Mouse (Mus musculus) erythroblast, embryonic 14.5 days (primary cell): ENCODE data around the gene Cmtr2. TPM values are rescaled to one million over a fixed set of nuclear protein-coding genes. Genes with fewer than 3 reads are reported as not detected.

ENCODE experiments used
- H3K27me3 ChIP-seq: 2 replicates; pipeline ENCODE4 v1.6.1; 2012; ENCODE audit warnings: inconsistent platforms; ENCODE audit not compliant: control insufficient read depth
- H3K36me3 ChIP-seq: 2 replicates; pipeline ENCODE4 v1.6.1; 2012; ENCODE audit warnings: mild to moderate bottlenecking, inconsistent platforms; ENCODE audit not compliant: control insufficient read depth
- H3K4me1 ChIP-seq: 2 replicates; pipeline ENCODE4 v1.6.1; 2012; ENCODE audit warnings: inconsistent platforms; ENCODE audit not compliant: control insufficient read depth
- H3K4me3 ChIP-seq: replicated peaks from 2 replicates; pipeline ENCODE3; 2012; ENCODE audit warnings: moderate library complexity, mild to moderate bottlenecking, inconsistent platforms
- H3K9me3 ChIP-seq: 2 replicates; pipeline ENCODE4 v1.6.1; 2012; ENCODE audit warnings: low read length, inconsistent platforms, mixed read lengths; ENCODE audit not compliant: control insufficient read depth
- GATA1 ChIP-seq: IDR thresholded peaks from 2 replicates; pipeline ENCODE4 v1.6.1; 2012; ENCODE audit warnings: low read length, inconsistent platforms, mixed read lengths
- TAL1 ChIP-seq: IDR thresholded peaks from 3 replicates; pipeline ENCODE4 v1.6.1; 2012; ENCODE audit warnings: low read length, inconsistent platforms, mixed read lengths
- polyA plus RNA-seq: library from polyadenylated mRNA; stranded (reverse); fragments of >175 nt; gene quantifications from 2 replicates; pipeline ENCODE4 v1.2.3, GENCODE M21; 2012

Gene Cmtr2
- polyA plus RNA-seq, 1 experiment, result 0.03 TPM

DNA sequence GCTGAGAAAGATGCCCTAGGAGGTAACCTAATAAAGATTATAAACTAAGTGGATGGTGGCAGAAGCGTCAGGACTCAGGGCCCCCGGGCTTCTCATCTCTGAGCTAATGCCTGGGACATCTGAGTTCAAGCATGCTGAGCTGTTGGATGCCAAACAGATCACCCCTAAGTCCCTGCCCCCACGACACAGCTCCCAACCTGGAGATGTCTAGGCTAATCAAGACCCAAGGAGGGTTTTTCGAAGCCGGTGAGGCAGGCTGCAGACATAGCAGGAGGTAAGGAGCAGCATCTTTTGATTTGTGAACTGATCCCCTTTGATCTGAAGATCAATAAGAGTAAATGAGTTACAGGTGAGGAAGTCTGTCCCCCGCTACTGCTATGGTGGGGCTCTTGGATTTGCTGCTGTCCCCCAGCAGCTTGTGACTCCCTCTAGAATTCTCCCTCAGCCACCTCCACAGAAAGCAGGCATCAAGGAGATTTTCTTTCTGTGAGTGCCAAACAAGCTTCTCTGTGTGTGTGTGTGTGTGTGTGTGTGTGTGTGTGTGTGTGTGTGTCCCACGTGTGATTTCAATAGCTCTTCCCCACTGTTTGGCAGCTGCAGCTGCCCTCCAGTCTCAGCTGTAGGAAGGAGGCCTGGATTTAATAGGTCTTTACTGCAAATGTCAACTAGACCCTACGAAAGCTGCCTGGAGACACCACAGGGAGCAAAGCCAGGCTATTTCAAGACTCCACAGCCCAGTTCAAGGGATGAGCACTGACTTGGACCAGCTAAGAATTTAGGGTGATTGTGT, 26.3 kb upstream of the Cmtr2 start:
- no peak for TF ChIP-seq GATA1
- TF ChIP-seq TAL1, result no peak
- H3K4me3 ChIP-seq, result no peak overlapping the region

DNA sequence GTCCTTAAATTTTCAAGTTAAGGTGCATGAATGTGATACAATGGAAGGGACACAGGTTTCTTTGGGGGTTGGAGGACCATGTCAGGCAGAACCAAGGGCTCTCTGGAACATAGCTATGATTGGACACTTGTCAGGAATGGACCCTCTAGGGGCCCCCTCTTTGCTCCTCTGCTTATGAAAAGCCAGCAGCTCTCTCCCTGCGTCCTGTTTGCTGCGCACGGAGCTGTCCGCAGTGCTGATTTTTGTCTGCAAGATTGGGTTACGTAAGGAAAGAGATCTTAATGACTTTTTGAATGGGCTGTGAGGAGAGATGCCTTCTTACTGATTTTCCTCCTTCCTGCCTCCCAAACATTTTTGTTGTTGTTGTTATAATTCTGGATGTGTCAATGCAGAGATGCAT, 18.8 kb upstream of the Cmtr2 start:
- no peak overlapping the region for H3K4me3 ChIP-seq
- H3K4me1 ChIP-seq, result no peaks in the 10 kb centered on the region
- H3K27me3 ChIP-seq, result no peaks in the 10 kb centered on the region
- H3K36me3 ChIP-seq, result no peaks in the 10 kb centered on the region
- TF ChIP-seq GATA1, result no peak
- TF ChIP-seq TAL1, result no peak
- no peaks in the 10 kb centered on the region for H3K9me3 ChIP-seq

More for the DNA sequence above, 26.3 kb upstream of the Cmtr2 start:
- Histone ChIP-seq H3K27me3 (no peaks in the 10 kb centered on the region), H3K9me3 (no peaks in the 10 kb centered on the region), H3K4me1 (no peaks in the 10 kb centered on the region), H3K36me3 (no peaks in the 10 kb centered on the region)

DNA sequence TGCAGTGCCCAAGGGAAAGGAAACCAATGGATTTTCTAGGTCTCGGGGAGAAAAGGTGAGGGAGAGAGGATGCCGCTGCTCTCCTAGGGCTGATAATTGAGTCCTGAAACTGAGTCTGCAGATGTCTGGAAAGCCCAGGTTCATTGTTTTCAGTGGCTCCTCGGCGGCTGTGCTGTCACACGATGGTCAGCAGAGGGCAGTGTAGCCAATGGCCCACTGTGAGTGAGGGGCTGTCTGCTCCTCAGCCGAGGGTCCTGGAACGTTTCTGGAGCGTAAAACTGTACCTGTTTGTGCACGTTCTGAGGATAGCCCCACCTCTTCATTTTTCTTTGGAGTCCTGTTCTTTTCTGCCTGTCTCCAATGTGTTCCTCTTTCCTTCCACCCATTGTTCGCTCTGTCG, 13.7 kb upstream of the Cmtr2 start:
- Histone ChIP-seq H3K9me3 (no peaks in the 10 kb centered on the region), H3K27me3 (no peaks in the 10 kb centered on the region), H3K4me3 (no peak overlapping the region), H3K36me3 (no peaks in the 10 kb centered on the region), H3K4me1 (no peaks in the 10 kb centered on the region)
- no peak for TF ChIP-seq TAL1
- TF ChIP-seq GATA1, result no peak

DNA sequence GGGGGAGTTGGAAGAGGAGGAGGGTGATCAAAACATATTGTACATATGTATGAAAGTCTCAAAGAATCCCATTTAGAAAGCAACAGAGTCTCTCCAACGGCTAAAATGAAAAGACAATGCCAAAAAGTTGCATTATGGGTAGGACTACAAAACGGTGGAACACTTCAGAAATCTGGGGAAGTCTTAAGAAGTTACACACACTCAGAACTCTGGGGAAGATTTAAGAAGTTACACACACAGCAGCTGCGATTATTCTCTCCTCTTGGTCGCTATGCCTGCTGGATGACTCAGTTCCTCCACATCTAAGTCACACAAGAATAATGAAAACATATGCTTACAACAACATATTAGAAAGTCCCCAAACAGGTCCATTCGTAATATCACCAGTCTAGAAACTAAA, 788 bp downstream of the Cmtr2 start:
- H3K4me1 ChIP-seq, result peaks cover 18% of the 10 kb centered on the region
- H3K27me3 ChIP-seq, result peaks cover 4% of the 10 kb centered on the region
- peaks cover 6% of the 10 kb centered on the region for H3K9me3 ChIP-seq
- no peak overlapping the region for H3K4me3 ChIP-seq
- TF ChIP-seq TAL1, result no peak
- TF ChIP-seq GATA1, result no peak
- H3K36me3 ChIP-seq, result peaks cover 6% of the 10 kb centered on the region

DNA sequence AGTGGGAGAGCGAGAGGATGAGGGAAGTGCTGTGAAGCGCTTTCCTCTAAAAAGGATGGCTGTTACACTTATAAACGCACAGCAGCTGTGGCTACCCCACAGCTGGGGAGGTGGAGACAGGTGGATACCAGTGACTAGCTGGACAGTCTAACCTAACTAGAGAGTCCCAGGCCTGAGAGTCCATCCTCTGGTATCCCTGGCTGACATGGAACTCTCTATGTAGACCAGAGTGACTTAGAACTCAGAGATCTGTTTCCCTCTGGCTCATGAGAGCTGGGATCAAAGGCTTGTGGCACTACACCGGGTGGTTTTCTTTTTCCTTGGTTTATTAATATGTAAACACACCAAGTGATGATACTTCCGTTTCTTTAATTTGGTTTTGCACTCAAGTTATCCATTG, 1.7 kb downstream of the Cmtr2 start:
- TF ChIP-seq TAL1 (no peak), GATA1 (no peak)
- peaks cover 4% of the 10 kb centered on the region for H3K27me3 ChIP-seq
- peaks cover 14% of the 10 kb centered on the region for H3K9me3 ChIP-seq
- peaks cover 18% of the 10 kb centered on the region for H3K4me1 ChIP-seq
- peaks cover 16% of the 10 kb centered on the region for H3K36me3 ChIP-seq
- H3K4me3 ChIP-seq, result peak overlapping the region; percentile 76

DNA sequence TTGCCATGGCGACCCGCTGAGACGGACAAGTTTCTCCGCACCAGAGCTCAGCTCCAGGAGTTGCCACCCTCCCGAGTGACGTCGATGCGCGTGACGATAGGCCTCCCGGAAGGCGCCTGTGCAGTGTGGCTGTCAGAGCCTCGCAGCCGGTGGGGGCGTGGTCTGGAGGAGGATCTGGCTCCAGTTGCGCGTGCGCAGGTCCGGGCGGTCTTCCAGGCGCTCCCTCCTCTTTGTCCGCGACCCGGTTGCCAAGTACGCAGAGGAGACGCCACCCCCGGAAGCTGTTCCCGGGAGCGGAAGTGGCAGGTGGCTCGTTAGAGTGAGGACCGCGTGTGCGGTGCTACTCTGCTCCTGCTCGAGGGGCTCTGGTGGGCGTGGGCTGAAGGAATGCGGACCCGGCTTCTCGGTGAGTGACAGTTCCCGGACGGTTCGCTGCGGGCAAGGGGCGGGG, 2.2 kb downstream of the Cmtr2 start:
- Histone ChIP-seq H3K36me3 (peaks cover 21% of the 10 kb centered on the region), H3K4me3 (peak overlapping the region; percentile 76)
- TF ChIP-seq TAL1 (no peak), GATA1 (no peak)

DNA sequence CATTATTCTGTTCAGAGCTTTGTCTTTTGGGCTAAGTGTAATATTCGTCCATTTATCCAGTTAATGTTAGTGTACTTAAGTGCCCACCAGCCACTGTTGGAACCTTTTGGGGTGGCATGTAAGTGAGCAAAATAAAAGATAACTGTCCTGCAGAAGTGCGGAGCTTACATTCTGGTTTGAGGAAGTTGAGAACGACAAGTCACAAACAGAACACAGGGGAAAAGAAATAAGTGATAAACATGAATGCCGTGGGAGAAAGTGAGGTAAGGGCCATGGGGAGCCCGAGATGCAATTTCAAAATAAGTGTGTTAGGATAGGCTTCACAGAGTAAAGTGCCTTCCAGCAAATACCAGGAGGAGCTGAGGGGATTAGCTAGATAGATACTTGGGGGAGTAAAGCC, 3.0 kb downstream of the Cmtr2 start:
- TF ChIP-seq TAL1 (no peak), GATA1 (no peak)
- H3K27me3 ChIP-seq, result peaks cover 4% of the 10 kb centered on the region
- H3K4me1 ChIP-seq, result peaks cover 18% of the 10 kb centered on the region
- H3K4me3 ChIP-seq, result peak overlapping the region; percentile 76
- H3K36me3 ChIP-seq, result peaks cover 29% of the 10 kb centered on the region
- peaks cover 22% of the 10 kb centered on the region for H3K9me3 ChIP-seq

More for the DNA sequence above, 2.2 kb downstream of the Cmtr2 start:
- Histone ChIP-seq H3K27me3 (peaks cover 4% of the 10 kb centered on the region), H3K4me1 (peaks cover 18% of the 10 kb centered on the region), H3K9me3 (peaks cover 18% of the 10 kb centered on the region)

DNA sequence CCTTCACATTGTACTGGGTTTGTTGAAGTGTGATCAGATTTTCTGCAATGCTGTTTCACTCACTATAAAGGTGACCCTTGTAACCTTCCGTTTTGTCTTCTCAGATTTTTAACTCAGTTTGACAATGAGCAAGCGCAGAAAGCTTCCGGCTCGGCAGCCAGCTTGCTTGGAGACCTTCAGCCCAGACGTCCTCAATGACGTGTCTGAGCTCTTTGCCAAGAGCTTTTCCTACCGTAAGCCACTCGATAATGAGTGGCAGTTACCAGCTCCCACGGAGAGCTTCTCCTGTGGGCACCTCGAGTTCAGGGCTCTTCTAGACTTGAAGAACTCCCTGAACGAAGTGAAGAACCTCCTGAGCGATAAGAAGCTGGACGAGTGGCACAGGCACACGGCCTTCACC, 5.5 kb downstream of the Cmtr2 start:
- TF ChIP-seq TAL1, result no peak
- peaks cover 30% of the 10 kb centered on the region for H3K36me3 ChIP-seq
- H3K4me3 ChIP-seq, result no peak overlapping the region
- H3K4me1 ChIP-seq, result peaks cover 18% of the 10 kb centered on the region
- H3K9me3 ChIP-seq, result peaks cover 22% of the 10 kb centered on the region
- no peaks in the 10 kb centered on the region for H3K27me3 ChIP-seq

DNA sequence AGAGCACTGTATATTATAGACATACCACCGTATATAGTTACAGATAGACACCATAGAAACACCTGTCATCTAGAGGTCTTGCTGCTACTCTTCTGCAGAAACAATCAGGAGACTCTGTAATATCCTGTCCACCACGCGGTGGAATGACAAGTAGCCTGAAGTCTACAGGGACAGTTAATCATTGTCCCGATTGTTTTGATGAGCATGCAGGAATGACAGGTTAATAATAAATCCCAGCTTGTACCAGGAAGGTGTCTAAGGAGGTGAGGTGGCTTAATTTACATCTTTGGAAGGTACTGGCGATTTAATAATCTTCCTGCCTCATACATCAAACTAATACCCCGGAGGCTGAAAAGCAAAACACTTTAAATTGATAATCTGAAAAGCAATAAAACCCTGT, 15.3 kb downstream of the Cmtr2 start:
- Histone ChIP-seq H3K4me1 (no peaks in the 10 kb centered on the region), H3K27me3 (no peaks in the 10 kb centered on the region), H3K4me3 (no peak overlapping the region), H3K9me3 (no peaks in the 10 kb centered on the region; the same call in 1 of the 2 replicates), H3K36me3 (no peaks in the 10 kb centered on the region)
- no peak for TF ChIP-seq GATA1
- TF ChIP-seq TAL1, result no peak
